Mouse (Mus musculus) NIH3T3 (cell line): ENCODE measurements around the gene Eef1e1.
"Not testable (repeated sequence)": the region's sequence is repeated elsewhere in the genome, so short reads cannot be mapped to it uniquely, and the experiment has no call there.

Experiments
- DNase-seq: peaks from one replicate; pipeline ENCODE4 v3.0.0-alpha.2; 2012; ENCODE audit warnings: low read depth

Gene Eef1e1

DNA sequence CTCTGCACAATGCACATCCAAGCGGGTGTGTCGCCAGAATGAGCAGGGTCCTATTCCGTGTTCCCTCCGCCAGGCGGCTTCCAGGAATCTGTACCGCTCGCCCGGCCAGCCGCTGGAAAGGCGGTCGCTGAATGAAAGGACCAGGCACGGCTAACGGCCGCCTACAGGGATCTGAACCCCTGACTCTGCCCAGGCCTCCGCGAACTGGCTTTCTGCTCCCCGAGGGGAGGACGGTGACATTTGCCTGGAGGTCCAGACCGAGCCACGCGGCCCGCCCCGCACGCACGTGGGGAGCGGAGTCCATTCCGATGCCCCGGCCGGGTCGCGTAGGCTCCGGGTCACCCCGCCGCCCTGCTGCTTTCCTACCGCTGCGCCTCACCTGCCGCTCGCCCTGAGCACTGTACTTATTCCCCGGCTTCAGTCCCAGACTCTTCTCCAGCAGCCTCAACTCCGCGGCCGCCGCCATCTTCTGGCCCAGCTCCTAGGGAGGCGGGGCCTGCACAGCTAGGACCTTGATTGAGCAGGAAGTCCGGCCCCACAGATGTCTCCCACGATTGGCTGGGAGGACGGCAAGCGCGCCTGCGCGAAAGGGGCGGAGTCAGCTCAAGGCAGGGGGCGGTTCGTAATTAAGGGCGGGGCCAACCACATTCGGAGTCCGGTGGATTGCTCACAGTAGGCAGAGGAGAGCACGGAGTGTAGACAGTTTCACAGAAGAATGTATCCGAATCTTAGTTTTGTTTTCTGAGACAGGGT is at the start of gene Eef1e1:
Eef1e1 (minus strand) TSS at position 531 of the 753 bp plus-strand sequence.
- peak; percentile 96 for DNase-seq

GRCm38 (mm10) chr13:38690845-38691244 is 32.0 kb upstream of the Eef1e1 start:
- DNase-seq = no peak

- peak; percentile 66 for DNase-seq
Observed at GRCm38 (mm10) chr13:38690028-38690427, 31.2 kb upstream of the Eef1e1 start.

DNA sequence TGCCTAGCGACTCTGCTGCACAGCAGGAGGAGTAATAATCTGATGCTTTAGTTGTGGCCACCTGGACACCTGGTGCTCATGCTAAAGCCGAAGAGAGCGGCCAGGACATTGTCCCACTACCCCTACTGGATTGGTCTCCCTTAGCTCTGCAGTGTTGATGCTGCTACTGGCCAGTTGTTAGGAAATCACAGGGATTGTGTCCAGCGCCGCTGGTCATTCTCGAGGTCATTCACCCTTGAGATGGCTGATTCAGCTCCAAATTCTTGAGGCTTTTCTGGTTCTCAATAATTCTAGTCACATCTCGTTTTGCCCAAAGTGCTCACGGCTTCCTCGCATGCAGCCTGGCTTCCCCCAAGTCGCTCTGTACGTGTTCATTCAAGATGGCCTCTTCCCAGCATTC is 29.9 kb upstream of the Eef1e1 start:
- no peak for DNase-seq

GRCm38 (mm10) chr13:38672336-38672735 is 13.5 kb upstream of the Eef1e1 start:
- no peak for DNase-seq

- DNase-seq = not testable (repeated sequence)
Observed at GRCm38 (mm10) chr13:38671451-38671850, 12.6 kb upstream of the Eef1e1 start.

DNA sequence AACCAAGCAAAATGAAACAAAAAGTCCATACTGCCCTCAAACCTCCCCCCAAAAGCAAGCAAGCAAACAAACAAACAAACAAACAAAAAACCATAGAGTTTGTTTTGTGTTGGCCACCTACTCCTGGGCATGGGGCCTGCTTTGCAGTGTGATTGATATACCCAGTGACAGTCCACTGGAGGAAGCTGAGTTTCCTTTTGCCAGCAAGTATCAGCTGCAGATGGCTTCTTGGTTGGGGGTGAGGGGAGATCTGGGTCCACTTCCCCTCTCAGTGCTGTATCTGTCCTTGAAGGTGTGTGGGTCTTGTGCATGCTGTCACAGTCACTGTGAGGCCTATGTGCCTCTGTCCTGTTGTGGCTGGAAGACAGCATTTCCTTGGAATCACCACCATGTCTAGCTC is 11.2 kb upstream of the Eef1e1 start:
- DNase-seq = no peak

- DNase-seq = peak; percentile 59
Observed at GRCm38 (mm10) chr13:38668514-38668913, 9.7 kb upstream of the Eef1e1 start.

DNA sequence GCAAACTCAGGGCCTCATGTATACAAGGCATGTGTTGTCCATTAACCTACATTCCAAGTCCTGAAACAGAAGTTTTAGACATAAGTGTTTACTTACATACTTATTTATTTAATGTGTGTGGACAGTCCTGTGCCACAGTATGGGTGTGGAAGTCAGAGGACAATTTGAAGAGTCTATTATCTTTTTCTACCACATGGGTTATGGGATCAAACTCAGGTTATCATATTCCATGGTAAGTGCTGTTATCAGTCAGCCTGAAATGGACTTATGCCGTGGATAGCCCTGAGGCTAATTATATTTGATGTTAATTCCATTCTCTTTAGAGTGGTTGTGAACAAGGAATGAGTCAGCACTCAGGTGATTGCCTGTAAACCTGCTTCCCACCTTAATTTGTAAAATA is 5.9 kb upstream of the Eef1e1 start:
- DNase-seq = no peak

- DNase-seq = no peak
Observed at GRCm38 (mm10) chr13:38659524-38660136, 772 bp upstream of the Eef1e1 start.

GRCm38 (mm10) chr13:38657865-38658264 is 993 bp downstream of the Eef1e1 start:
- no peak for DNase-seq

GRCm38 (mm10) chr13:38650292-38650691 is 8.6 kb downstream of the Eef1e1 start:
- peak; percentile 84 for DNase-seq

GRCm38 (mm10) chr13:38649069-38649468 is 9.8 kb downstream of the Eef1e1 start:
- no peak for DNase-seq

DNA sequence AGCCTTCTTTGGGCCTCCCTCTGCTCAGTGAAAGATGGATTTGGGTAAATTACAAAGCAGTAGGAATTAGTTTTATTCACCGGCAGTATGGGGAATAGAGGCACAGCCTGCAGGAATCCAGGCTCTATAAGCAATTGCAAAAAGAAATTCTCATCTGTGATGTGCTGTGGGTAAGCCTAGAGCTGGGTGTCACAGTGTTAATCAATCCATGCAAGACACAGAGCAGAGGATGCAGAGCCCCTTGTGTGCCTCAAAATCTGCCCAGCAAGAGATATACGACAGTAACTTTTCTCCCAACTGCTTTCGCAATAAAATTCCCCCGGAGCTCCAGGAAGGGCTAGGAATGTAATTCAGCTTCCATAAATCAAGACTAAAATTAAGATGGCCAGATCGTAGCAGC is 17.4 kb downstream of the Eef1e1 start:
- peak; percentile 38 for DNase-seq

DNA sequence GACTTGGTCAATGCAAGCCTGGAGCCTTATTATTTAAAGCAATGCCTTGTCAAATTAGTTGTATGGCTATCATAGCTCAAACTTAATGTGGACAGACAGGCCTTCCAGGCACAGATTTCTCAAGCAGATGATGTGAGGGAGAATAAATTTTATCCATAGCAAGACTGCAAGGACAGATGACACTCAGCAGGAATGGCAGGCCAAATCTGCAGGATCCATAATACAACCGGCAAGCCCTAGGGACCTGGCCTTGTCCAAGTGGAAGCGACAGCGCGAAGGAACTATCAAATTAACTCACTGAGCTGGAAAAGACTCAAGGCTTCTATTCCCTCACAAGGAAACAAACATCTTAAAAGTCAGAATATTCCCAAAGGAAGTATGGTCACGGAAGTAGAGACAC is 17.9 kb downstream of the Eef1e1 start:
- peak; percentile 10 for DNase-seq

GRCm38 (mm10) chr13:38638694-38639093 is 20.2 kb downstream of the Eef1e1 start:
- no peak for DNase-seq

DNA sequence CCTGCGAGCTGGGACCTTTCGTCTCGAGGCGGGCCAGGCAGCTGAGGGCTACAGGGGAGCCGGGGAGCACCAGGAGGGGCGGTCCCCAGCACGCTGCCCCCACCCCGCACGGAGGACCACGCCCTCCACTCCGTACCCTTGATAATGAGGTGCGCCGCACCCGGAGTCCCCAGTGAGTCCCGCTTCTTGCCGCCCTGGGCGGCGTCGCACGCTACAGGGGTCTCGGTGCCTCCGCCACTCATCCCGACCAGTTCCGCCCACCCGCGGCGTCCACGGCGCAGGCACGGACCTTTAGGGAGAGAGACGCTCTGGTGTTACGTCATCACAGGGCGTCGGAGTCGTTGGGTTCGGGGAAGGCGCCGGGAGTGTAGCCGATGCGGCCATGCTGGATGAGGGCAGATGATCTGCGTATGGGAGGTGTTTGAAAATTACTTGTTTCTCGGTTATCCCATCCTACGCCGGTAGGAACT is 24.0 kb downstream of the Eef1e1 start, which contains the start of gene Bloc1s5:
Bloc1s5 (minus strand) TSS at position 310 of the 470 bp plus-strand sequence.
- peak; percentile 97 for DNase-seq

- DNase-seq = no peak
Observed at GRCm38 (mm10) chr13:38634256-38634799, 24.5 kb downstream of the Eef1e1 start.

DNA sequence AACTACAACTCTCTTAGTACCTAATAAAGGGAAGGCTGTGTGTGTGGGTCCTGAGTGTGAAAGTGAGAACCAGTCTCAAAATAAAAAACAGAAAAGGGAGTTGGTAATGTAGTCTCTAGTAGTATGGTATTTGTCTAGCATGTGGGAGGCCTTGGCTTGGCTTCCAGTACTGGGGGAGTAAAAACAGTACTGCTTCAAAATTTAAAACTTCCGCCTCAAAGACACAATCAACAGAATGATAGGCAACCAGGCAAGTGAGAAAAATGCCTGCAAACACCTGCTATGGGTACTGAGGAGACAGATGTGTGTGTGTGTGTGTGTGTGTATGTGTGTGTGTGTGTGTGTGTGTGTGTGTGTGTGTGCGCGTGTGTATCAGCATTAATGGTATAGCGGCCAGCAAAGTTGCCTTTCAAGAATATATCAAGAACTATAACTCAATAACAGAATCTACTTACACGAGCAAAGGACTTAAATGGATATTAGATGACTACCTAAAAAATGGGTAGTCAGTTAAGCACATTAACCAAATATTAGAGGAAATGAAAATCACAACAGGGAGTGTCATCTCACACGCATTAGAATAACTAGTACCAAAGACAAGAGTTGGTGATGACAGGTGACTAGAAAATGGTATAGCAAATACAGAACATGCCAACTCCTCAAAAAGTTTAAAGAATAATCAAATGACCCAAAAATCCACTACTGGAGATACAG is 25.4 kb downstream of the Eef1e1 start:
- DNase-seq = no peak

- DNase-seq = no peak
Observed at GRCm38 (mm10) chr13:38632556-38632955, 26.3 kb downstream of the Eef1e1 start.

GRCm38 (mm10) chr13:38626229-38626525 is 32.7 kb downstream of the Eef1e1 start:
- DNase-seq = no peak

DNA sequence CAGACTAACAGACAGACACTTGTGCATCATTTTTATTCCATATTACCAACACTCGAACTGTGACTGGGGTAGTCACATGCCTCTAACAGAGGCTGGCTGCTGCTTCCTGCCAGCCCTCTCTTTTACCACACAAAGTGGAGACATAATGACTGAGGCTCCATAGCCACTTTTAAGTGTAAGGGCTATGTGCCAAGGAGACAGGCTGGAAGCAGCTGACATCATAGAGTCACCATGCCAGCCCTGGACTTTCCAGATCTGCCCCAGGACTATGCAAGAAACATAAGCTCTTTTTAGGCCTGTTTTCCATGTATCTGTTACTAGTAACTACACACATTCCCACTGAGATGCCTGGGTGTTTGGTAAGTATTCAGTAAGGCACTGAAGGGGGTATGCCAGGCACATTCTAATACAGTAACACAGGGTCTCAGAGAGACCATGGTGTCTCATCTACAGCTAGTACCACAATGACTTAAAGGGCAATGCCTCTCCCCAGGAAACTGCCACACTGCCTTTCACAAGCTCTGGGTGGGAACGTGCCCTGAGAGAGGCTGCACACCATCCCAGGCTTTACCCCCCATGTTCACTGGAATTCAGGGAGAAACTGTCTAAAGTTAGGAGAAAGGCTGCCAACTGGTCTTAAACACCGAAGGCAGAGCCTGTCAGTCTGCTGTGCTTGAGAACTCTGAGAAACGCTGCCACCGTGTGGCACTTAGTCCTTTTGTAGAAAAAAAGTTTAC is 33.2 kb downstream of the Eef1e1 start:
- DNase-seq = peak; percentile 68
